Mouse (Mus musculus) right cerebral cortex, postnatal 36 days (tissue): ENCODE results near the gene Fam187a.
A peak's percentile ranks its signal among the peaks of the same experiment; 100 is the strongest.

Experiments
- DNase-seq, 2 experiments: peaks; one replicate each; pipeline ENCODE4 v3.0.0; 2022; ENCODE audit warnings: low spot score in 2 of 2, mixed read lengths in 1 of 2

Fam187a gene

DNA sequence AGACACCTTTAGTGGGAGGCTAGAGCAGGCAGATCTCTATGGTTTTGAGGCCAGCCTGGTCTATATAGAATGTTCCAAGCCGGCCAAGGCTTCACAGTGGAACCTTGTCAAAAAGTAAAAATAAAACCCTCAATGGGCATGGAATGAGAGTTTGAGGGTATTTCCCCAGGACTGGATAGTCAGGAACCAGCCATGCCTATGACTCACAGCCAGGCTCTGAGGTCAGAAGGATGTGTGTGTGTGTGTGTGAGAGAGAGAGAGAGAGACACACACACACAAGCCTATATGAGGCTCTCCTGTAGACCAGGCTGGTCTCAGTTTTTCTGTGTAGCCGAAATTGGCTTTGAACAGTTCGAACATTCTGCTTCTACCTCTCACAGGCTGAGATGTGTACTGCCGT, 9.7 kb downstream of the Fam187a start:
- DNase-seq, result no peak

DNA sequence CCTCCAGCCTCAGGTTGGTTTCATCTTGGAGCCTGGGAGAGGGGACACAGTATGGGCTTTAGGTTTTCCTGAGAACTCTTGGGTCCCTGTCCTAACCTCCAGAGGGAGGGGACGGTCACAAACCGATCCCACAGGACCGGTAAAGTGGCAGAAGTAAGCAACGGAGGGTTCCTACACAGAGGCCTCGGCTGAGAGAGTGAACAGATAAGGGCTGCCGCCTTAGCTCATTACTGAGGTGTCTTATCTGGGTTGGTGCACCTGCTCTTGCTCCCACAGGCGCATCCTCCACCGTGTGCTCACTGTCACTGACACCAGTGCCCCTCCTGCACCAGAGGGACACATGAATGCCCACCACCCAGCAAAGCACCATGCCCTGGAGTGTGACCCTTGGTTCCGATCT, 10.8 kb downstream of the Fam187a start:
- DNase-seq, result no peak

DNA sequence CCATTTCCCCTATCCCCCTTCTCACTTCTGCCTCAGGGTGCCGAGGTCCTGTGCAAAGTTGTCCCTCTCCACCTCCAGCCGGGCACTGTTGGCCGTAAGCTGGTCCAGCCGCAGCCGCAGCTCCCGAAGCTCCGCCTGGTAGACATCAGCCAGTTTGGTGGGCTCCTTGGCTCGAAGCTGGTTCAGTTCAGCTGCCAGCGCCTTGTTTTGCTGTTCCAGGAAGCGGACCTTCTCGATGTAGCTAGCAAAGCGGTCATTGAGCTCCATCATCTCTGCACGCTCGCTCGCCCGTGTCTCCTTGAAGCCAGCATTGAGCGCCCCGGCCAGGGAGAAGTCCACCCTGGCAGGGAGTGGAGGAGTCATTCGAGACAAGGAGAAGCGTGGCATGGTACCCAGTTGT, 11.7 kb downstream of the Fam187a start:
- DNase-seq, result no peak

DNA sequence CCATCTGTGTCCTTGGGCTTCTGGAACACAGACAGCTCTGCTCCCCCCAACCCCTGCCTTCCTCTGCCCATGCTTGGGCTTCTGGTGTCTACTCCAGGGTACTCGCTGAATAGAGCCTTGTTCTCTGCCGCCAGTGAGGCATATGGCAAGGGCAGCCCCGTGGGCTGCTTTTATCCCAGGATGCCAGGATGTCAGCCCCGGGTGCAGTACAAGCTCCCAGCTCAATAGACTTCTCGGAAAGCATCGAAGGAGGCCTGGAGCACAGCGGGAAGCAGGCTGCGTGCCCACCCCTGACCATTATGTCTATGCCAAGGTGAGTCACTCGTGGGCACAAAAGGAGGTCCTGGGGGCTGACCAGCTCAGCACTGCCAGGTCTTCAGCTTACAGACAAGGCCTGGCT, 13.4 kb downstream of the Fam187a start:
- no peak for DNase-seq

DNA sequence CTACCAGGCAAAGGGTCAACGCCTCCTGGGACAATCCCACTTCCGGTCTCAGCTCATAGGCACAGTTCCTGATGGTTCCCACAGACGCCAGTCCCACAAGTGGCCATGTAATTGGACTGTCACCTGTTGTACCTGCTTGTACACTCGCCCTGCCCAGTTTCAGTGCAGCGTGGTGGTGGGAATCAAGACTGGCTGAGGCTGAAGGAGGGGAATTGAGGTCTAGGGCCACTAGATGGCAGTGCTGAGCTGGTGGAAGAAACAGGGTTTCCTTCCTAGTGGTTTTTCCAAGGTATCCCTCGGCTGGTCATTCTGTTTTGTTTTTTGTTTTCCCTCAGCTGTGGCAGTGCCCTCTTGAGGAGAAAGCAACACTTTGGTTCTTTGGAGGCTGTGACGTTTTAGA, 15.8 kb downstream of the Fam187a start, which contains the start of gene Gfap:
Gene Gfap, minus strand, starts transcription at position 150 of the 400 bp plus-strand sequence.
- peak; percentile 45 to 71 for DNase-seq

DNA sequence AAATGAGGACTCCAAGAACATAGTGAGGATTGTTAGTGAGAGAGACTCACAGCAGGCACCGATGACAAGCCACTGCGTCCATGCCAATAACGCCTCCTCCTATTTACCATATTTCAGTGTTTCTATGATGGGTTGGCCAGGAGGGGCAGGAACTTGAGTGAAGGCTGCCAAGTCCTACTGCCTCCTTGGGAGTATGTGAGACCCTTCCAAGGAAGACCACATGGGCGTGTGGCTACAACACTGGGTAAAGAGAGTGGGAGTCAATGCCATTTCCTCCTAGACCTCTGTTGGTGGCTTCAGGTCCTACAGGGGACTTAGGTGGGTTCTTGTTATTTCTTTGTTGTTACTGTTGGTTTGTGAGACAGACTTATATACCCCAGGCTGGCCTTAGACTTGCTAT, 16.2 kb downstream of the Fam187a start:
- no peak for DNase-seq

DNA sequence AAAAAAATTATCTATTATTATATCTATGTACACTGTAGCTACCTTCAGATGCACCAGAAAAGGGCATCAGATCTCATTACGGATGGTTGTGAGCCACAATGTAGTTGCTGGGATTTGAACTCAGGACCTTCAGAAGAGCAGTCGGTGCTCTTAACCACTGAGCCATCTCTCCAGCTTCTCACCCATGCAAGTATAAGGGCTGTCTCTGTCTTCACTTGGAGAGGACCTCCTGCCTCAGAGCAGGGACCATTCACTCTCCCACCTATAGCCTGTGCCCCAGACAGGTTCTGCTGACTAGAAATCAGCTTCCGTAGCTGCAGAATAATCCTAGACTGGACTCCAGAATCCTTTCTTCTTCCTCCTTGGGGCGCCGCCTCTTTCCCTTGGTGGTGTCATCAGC, 17.1 kb downstream of the Fam187a start:
- no peak for DNase-seq

DNA sequence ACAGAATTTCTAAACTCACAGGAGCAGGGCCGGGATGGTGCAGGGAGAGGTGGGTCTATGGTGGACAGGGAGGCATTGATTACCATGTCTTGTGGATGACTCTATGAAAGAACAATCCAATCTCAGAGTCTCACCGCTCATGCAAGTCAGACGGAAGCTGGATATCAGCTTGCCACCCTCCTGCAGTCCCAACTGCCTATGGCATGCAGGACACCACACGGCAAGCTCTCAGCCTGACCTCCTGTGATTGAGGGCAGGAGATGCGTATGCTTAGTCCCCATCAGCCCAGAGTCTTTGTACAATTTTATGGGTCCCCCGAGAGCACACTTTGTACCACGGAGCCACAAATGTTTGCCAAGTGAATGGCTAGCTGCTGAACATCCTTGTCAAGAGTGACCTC, 18.7 kb downstream of the Fam187a start:
- no peak for DNase-seq

DNA sequence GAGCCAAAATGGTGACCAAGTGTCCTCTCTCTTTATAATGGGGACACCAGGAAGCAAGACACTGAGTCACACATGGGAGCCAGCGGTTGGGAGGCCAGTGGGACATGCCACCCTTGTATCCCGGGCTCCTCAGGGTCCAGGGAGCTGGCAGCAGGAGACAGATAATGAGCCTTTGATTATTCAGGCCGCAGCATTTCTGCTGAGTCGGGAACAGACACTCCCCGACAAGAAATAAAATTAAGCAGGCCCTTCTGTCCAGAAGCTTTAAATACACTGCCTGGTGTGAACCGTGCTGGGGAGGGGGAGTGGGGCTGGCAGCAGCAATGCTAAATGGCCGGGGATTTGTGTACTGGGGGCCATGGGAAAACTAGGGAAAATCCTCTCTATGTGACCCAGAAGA, 26.4 kb downstream of the Fam187a start:
- no peak for DNase-seq

DNA sequence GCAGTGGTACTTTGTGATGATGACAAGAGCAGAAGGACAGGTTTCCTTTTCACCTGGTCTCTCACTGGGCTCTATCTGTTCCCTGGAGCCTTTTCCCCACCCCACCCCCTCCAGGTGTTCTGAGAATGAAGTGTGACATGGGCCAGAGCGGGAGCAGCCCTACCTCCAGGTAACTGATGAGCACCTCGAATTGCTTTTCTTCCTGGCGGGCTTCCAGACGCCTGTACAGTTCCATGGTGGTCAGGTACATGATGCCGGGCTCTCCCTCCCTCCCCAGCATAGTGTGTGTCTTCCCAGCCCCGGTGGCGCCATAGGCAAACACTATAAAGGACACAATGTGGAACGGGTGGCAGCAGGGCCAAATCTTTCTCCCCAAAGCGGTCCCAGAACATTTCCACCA, 30.4 kb downstream of the Fam187a start:
- DNase-seq, result no peak

DNA sequence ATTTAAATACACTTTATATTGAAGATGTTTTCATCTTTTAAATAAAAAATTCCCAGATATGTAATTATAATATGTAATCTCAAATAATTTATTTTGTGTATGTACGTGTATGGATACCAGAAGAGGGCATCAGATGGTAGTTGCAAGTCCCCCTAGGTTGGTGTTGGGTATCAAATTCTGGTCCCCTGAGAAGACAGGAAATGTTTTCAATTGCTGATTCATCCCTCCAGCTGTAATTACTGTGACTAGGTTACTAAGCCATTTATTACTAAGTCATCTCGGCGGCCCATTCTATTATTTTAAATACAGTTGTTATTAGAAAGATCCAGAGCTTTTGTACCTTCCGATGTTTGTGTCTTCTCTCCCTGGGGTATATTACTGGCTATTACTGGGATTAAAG, 33.1 kb downstream of the Fam187a start:
- no peak for DNase-seq

DNA sequence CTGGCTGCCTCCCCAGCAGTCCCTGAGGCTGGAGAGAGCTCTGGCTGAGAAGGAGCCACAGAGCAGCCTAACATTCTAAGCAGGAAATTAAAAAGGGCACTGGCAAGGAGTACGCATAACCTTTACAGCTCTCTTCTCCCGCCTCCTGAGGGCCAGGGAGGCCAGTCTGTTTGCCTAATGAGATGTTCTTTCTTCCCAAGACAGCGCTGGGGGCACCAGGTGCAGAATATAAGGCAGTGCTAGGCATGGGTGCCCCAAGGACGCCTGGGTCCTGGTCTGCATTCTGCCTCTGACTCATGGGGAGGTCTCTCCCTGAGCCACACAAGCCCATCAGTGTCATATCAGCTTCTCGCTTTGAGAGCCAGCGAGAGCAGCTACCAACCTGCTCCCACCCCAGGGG, 36.5 kb downstream of the Fam187a start:
- no peak for DNase-seq

DNA sequence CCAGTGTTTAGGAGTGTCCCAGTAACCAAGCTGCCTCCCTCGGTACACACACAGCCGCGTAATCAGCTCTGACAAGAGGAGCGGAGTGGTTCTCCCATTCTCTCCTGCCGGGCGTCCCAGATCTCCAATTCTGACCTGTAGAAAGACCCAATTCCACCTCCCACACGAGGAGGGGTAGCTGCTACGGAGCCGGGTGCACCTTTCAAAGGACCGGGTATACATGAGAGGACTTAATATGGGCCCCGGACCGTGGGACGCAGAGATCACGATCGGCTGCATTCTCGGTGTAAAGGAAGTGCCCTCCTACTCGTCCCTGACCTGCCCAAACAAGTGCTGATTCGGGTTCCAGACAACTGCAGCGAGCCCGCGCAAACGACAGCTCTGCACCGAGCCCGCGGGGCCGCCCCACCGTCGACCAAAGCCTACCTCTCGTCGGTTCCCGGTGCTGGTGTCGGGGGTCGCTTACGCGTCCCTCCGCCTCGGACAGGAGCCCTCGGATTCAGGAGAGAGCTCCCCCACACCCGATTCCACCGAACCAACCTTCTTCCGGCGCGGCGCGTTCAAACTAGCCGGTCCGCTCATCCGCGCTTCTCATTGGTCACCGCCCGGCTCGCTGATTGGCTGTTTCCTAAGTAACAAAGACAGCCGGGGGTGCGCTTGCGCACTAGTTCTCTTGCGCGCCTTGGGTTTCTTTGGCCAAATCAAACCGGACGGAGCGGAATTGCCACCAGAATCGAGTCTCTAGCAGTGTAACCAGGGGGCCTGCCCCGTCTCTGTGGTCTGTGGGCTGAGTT, 39.8 kb downstream of the Fam187a start, which contains the start of gene Kif18b:
Gene Kif18b, minus strand, starts transcription at position 568 of the 794 bp plus-strand sequence.
- peak; percentile 91 to 93 for DNase-seq

DNA sequence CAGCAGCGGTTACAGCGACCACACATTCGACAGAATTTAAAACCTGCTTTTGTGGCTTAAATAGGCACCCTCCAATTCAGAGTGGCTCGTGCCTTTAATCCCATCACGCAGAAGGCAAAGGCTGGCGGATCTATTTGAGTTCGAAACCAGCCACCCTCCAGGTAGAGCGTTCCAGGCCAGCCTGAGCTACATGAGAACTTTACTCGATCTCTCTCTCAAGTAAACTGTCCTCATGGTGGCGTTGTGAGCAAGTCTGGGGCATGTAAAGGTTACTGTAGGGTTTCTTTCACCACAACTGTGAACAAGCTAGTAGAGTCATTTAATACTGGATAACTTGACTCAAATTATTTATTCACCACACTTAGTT, 40.4 kb downstream of the Fam187a start:
- no peak for DNase-seq

DNA sequence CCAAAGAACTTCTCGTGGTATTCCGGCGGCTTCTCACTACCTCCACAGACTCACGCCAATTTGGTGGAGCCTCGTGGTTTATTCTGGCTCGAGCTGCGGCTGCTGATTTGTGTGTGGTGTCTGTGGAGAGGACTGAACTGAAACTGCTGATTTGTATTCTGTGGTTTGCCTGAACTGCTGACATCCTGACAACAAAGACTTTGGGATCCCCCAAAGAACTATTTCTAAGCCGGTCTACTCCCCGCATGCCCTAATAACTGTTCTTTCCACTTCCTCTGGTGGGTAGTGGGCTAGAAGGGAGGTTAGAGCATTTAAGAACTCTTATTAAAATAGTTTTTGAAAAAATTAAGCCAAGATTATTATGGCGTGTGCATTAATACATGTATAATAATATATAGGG, 45.7 kb downstream of the Fam187a start:
- no peak for DNase-seq

DNA sequence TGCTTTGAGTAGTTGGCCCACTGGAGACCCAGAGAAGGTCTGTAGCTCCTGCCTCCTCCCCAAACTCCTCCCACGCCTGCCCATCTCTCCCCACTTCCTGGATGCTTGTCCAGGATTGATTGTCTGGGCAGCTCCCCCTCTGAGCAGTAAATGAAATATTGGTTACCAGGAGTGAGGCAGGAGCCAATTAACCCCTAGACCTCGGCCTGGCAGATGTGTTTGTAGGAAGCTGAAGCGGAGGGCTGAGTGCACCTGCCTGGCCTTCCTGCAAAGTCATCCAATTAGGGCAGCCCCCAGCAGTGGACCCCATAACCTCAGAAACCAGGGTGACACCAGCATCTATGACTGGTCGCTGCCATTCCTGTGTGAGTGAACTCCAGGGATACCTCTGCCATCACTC, 51.3 kb downstream of the Fam187a start:
- DNase-seq, result no peak
